Mouse (Mus musculus): ENCODE measurements around the gene Tet3. TPM values are rescaled to one million over a fixed set of nuclear protein-coding genes. Genes with fewer than 3 reads are reported as not detected.

The Tet3 gene
- total RNA-seq, 2 experiments from 2014 or later = 102 TPM

DNA sequence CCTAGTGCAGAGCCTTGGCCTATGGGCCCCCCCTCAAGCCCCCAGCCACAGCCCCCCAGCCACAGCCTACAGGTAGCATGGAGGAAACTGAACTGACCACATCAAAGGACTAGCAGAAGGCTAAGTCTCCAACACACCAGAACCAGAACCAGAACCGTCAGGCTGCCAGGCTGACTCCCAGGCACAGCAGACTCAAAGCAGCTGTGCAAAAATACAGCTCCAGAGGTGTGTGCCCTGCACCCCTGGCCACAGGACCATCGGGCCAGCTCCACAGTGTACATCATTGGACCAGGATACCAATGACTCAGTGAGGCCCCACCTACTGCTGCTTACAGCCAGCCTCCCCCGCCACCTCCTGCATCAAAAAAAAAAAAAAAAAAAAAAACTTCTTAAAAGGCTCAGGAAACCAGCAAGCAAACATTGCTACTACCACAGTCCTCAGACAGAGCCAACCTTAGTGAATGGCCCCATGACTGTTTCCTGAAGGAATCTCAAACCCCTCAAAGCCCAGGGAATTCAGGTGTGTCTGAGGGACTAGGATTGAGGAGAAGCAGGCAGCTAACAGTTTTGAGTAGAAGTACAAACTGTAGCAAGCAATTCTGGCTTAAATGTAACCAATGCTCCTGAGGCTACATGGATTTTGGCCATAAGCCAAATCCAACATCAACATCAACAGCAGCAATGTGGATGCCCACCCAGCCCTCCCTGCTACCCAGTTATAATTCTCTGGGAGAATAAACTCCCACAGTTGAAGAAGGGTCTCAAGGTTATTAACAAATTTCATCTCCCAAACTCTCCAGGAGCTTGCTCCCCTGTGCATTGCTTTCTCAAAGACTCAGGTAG is 42.4 kb downstream of the Tet3 start:
- DNase-seq (ENCODE audit: low spot score in 2 of 2) = no peak

DNA sequence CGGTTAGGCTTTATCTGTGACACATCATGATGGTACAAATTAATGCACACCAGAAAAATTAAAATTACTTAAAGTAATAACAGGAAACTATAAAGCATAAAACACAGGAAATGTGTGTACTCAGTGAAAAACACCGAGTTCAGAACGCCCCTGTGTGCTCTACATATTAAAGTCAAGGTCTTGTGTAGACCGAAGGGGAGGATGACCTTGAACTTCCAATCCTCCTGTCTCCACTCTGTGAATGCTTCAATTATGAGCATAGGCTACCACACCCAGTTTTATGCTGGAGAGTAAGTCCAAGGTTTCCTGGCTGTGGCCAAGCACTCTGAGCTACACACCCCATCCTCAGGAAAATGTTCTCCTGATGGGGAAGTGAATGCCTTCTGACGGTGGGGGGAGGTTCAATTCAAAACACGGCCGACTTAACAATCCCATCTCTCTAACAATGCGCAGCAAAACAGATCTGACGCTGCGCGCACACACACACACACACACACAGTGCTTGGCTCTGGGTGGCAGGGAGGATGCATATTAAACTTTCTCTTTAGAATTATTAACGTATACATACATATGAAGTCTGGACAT is 43.4 kb downstream of the Tet3 start:
- no peak for DNase-seq (ENCODE audit: low spot score in 2 of 2)

DNA sequence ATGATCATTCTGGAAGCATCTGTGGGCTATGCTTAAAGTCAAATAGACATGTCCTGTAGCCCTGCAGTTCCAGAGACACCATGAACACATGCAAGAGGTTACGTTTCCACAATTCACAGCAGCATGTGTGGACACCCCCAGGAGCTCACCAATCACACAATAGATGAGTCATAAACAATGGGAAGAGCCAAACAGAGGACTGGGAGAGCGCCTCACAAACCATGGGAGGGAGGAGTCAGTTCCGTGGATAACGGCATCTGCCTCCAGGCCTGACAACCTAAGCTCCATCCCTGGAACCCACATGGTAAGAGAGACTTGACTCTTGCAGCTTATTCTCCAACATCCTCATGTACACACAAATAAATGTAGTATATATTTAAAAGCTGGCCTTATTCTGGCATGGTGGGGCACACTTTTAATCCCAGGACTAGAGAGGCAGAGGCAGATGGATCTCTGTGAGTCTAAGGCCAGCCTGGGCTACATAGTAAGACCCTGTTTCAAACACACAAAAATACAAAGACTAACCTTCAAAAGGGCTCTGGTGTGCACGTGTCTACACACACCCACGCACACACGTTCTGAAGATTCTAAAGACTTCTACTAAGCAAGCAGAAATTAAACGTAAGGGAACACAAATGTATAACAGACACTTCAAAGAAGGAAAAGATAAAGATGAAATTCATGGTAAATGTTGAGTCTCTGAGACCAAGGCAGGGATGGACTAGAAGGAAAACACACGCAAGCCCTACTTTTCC is 44.1 kb downstream of the Tet3 start:
- DNase-seq (ENCODE audit: low spot score in 2 of 2) = no peak

DNA sequence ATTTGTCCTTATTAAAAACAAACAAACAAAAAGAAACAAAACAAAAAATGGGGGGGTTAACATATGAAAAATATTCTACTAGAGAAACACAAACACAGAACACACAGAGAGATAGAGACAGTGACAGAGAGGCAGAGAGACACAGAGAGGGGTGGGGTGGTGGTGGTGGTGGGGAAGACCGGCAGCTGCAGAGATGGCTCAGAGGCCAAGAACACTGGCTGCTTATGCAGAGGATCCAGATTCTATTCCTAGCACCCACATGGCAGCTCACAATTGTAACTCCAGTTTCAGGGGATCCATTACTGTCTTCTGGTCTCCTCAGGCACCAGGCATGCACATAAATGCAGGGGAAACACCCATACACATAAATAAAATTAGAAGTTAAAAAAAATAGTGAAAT is 45.2 kb downstream of the Tet3 start:
- no peak for DNase-seq (ENCODE audit: low spot score in 2 of 2)

DNA sequence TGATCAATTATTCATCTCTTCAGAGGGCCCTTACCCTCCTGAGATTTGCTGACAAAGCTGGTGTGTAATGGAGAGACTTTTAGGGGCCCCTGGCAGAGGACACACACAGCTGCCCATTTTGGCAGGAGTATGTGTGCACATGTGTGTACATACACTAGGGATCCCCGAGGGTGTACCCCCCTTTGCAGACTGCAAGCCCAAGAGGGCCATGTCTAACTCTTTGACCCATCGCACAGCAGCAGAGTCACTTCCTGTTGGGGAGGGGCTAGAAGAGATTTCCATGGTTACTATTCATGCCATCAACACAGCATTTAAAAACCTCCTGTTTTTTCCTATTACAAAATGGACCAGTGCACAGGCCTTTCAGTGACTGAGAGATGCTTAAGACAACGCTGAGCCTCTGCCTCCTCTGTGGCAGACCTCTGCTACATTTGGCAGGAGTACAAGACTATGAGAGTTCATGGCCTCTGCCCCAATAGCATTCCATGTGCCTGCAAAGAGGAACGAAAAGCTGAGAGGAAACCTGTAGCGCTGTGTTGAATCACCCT is 46.0 kb downstream of the Tet3 start:
- DNase-seq (ENCODE audit: low spot score in 2 of 2) = no peak

DNA sequence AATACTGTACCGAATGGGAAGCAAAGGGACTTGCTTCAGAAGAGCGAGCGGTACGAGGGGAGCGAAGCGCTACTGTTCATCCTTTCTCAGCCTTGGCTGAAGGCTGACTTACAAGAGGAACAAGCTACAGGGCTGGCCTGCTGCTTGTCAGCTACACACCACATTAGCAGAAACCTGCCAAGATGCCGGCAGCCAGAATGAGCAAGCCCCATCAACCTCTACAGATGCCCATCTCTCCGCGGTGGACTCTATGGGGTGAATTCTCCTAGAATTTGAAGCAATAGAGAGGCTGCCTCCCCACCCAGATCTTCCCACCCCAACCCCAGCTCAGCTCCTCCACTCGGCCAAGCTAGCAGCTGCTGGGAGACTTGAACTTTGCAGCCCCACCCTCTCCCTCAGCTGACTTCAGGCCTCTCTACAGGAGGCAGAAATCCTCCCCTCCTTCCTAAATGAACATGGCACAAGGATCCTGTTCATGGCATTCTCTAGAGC is 46.5 kb downstream of the Tet3 start:
- DNase-seq (ENCODE audit: low spot score in 2 of 2) = no peak

DNA sequence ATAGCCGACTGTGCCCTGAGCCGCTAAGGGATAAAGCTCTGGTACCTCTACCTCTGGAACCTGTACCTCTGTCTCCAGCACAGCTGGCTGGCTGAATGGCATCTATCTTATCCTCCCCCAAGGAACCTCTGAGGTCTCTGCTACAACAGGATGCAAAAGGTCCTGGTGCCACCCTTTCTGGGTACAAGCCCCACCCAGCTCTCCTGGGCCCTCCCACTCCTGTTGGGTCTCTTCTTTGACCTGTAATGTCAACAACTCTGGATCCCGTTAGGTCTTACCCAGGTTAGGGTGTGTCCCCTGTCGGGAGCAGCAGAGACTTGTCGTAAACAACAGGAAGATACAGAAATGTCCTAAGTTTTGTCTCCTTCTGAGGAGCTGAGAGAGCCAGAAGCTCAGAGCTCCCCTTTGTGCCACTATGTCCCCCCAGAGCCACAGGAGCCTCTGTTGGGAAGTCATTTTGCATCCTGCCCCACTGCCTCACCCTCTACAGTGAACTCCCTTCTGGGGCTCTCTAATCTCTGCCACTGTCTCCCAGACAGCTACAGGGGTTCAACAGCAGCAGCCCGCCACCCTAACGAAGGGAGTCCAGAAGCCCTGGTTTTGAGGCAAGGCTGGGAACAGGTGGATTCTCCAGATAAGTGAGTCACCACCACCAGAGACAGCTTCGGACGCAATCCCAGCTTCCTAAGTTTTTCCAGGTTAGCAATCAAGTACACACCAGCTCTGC is 47.1 kb downstream of the Tet3 start:
- no peak for DNase-seq (ENCODE audit: low spot score in 2 of 2)

DNA sequence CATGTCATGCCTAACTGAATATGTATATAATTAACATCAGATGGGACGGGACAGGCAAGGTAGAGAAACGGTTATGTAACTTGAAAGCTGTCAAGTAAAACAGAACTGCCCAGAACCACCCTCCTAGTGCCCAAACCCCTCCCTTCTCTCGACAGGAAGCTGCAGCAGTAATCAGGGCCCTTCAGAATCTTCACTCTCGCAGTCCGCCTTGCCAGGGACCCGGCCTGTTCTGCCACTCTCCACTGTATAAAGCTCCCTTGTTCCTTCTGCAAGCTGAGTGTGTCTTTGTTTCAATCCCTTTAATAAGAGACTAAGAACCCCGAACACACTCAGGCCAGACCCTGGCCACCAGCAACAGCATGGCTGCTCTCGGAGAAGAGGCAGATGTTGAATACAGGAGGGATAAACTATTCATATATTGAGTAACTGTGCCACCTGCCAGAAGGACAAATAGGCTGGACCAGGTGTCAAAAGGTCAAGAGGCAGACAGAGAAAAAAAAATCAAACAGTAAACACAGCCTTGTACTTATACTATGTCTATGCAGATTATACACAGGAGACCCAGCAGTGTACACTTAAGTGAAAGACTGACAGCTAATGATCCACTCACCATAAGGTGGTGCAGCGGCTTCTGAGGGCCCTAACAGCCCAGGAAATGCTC is 48.7 kb downstream of the Tet3 start:
- peak; percentile 22 to 51 for DNase-seq (ENCODE audit: low spot score in 2 of 2)

DNA sequence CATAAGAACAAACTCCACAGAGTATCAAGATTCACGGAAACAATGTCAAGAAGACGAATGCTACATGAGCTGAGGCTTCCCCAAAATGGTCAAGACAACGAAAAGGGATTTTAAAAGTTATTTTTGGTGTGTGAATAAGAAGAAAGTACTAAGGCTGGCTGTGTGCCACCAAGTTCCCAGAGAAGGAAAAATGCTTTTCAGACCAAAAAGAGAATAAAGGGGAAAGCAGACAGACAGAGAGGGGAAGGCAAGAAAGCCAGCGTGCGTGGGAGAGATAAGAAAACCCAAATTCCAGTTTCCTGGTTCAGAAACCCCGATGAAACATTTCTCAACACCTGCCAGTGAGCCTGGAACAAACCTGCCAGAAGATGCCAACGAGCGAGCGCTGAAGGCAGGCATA is 50.4 kb downstream of the Tet3 start:
- DNase-seq (ENCODE audit: low spot score in 2 of 2) = no peak

DNA sequence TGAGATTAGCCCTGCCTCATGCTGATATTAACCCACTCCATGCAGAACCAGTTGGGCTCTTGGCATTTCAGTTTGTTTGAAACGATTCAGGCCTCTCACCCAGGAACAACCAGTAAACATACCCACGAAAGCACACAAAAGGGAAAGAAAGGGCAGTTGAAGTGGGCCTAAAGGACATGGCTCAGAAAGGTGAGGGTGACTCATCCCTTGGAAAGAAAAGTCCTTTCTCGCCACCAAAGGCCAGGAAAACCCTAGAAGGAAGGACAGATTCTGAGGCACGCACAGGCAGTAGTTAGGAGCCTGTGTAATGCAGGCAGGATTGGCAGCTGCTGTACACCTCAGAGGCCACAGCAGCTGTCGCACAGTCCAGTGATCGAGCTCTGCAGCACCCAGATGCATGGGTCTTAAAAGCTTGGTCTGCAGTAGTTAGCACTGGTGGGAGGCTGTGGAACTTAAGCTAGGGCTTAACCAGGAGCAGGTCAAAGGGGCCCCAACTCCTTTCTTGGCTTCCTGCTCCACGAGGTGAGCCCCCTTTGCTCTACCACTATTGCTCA is 53.3 kb downstream of the Tet3 start:
- no peak for DNase-seq (ENCODE audit: low spot score in 2 of 2)

DNA sequence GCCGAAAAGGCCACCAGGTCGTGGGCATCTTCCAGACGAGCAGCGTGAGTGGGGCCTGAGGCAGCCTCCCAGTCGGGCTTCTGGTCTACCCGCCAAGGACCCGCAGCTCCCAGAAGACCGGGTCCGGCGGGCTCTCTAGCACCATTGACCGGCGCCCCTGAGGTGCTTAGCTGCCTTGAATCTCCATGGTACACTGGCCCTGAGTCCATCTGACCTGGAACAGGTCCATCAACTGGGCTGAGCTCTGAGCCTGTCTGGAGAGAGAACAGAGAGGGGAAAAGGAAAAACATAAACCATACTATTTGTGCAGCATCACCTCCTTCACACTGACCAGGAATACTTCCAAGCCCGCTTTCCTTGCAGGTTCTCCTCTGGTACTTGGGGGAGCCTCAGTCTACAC is 54.3 kb downstream of the Tet3 start:
- DNase-seq (ENCODE audit: low spot score in 2 of 2) = no peak

DNA sequence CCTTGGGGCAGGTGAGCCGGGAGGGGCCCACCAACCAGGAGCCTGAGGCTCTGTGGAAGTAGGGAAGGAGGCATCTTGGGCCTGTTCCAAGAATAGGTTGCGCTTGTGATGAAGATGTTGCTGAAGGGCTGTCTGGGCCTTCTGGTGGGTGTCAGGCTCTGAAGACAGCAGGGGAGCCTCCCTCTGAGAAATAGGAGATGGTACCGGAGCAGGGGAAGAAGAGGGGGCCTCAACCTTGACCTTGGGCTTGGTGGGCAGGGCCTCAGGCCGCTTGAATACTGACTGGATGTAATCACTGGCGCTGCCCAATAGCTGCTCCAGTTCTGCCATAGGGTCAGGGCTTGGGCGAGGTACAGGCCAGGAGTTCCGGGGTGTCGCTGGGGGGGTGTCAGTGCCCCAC is 55.4 kb downstream of the Tet3 start:
- DNase-seq (ENCODE audit: low spot score in 2 of 2) = no peak

DNA sequence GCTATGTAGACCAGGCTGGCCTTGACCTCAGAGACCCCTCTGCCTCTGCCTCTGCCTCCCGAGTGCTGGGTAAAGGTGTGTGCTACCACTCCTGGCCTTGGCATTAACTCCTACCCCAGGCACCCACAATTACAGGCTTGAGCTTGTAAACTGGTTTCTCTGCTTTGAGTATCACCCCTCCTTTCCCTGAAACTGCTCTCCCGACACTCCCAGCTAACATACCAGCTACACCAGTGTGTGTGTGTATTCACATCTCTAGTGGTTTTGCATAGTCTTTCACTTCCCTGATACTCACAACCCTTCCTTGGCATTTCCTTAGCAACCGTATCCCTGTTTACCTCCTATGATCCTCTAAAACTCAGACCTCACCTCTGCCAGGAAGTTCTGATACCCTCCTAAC is 59.1 kb downstream of the Tet3 start:
- no peak for DNase-seq (ENCODE audit: low spot score in 2 of 2)

DNA sequence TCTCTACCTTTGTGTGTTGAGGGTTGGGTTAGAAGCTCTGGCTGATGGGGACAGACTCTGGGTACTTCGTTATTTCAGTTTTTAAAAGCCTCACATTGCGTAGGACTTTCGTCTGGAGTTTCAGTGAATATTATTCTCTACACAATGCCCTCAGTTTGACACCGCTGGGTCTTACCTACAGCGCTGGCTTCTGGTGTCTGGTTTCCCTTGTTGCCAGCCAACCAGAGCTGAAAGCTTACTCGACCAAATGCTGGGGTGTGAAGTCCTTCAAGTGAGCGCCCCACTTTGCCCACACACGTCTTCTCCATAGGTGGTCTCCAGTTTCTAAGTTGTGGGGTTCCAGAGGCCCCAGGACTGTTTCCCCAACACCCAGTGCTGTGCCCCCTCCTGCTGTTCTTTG is 61.2 kb downstream of the Tet3 start:
- DNase-seq (ENCODE audit: low spot score in 2 of 2) = no peak

DNA sequence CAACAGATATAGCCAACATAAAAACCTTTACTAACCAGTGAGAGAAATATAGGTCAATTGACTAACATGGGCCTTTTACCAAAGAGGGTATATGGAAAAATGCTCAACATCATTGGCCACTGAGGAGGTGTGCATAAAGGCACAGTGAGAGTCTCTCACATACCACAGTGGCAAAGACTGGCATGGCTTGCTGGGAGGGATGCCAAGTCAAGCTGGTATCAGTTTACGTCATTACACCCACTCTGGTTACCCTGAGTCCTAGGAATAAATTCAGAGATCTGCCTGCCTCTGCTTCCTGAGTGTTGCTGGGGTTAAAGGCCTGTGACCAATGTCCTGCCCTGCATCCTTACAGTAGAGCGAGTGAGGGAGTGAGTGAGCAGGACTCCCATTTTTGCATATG is 62.2 kb downstream of the Tet3 start:
- no peak for DNase-seq (ENCODE audit: low spot score in 2 of 2)

DNA sequence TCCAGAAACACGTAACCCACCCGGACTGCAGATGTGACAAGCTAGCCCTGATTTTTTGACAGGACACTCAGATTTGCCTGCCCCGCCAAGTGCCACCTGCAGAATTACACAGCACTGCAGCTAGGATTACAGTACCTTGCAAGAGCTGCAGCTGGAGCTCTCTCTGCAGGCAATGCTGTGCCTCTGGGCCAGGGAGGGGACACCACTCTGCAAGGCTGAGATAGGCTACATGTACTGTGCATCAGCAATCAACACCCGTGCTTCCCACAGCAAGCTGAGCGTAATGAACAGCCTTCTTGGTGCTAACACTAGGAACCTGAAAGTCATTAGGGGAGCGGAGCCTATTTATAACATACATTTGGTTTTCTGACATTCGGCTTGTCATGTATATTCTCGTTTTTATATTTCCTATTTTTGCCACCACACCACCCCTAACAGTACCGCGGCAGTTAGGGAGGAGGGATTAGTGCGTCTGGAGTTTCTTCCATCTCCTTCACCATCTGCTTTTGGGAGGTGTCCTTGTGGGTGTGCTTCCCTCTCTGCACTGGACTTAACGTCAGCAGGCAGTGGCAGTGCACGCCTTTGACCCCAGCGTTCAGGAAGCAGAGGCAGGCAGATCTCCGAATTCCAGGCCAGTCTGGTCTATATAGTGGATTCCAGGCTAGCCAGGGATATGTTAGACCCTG is 63.2 kb downstream of the Tet3 start:
- DNase-seq (ENCODE audit: low spot score in 2 of 2) = no peak

DNA sequence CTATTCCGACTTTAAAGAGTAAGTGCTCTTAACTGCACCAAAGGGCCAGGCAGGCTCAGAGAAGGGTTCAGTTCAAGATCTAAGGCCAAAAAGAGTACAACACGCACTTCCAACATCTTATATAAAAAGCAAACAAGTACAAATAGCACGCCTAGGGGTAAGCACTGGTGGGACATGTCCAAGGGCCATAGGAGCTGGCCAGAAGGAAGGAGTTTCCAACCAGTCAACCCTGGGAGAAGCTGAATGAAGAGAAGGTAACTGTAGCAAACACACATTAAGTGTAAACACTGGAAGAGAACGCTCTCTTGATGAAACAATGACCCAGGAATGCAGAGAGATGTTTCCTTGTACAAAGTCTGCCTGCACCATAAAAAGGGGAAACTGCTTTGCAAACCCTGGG is 64.8 kb downstream of the Tet3 start:
- no peak for DNase-seq (ENCODE audit: low spot score in 2 of 2)

DNA sequence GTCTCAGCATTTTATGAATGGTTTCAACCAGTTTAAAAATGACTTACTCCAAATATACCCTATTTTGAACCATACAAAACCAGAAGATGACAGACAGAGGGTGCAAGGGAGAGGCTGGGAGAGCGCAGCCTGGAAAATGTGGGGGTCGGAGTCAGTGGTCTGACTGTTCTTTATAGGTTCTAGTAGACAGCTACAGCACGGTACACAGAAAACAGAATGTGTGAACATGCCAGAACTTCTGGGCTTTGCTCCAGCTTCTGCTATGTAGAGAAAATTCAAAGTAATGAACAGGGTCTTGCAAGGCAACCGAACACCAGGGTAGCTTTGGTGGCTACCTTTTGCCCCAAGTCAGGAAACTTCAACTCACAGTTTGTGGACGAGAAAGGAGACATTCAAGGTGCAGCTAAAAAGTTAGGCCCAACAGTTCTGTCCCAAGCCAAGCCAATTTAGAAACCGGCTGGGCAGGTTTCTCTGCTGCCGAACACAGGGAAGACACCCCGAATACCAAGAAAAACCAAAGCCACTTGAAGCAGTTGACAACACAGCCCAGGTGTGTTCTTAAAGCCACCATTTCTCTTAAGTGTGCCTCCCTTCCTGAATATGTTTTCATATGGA is 66.6 kb downstream of the Tet3 start:
- DNase-seq (ENCODE audit: low spot score in 2 of 2) = peak; percentile 24 to 41

DNA sequence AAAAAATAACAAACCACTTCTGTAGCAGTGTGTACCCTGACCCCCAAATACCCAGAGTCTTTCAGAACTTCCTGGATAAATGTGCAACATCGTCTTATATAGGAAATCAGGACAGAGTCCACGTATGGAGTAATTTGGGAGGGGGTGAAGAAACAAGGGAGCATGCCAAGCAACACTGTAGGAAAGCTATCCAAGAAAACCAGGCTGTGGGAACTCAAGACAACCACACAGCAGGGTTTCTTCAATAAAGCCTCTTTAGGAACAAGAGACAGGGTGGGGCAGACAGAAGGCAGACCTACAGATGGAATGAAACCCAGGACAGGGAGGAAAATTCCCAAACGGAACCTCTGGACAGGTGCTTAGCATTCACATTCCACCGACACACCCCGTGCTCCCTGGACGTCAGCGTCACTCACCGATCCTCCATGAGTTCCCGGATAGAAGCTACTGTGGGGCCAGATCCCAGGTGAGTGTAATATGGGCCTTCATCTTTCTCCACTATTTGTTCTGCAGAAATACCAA is 73.3 kb downstream of the Tet3 start:
- DNase-seq (ENCODE audit: low spot score in 2 of 2) = no peak

Data from layer of hippocampus, postnatal 10 days (tissue).